Mouse (Mus musculus) c-Kit-negative CD71-positive TER-119-positive erythroid progenitor cells, embryonic 14.5 days (primary cell): Measurements from ENCODE around the gene Spock2.
"Not testable (repeated sequence)": the region's sequence is repeated elsewhere in the genome, so short reads cannot be mapped to it uniquely, and the experiment has no call there.

Source experiments
- DNase-seq: peaks from one replicate; pipeline ENCODE4 v3.0.0-alpha.2; 2013; ENCODE audit warnings: low read depth, low spot score

Spock2 gene

GRCm38 (mm10) chr10:60108321-60109111 is 2.5 kb downstream of the Spock2 start:
- no peak for DNase-seq

DNA sequence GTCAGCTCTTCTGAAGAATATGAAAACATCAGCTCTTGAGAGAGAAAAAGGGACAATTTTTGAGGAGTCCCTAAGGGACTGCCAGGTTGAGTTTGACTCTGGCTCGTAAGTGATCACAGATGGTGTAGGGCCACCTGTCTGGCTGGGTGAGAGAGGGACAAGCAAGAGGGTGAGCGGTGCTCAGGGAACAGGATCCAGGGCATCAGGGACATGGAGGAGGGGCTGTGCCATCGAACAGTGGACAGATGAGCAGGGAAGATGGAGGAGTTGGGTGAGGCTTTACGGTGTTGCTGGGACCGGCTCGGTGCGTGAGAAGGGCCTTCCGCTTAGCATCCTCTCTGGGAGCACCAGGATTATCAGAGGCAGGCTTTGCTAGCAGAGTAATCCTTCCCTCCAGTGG is 3.3 kb downstream of the Spock2 start:
- no peak for DNase-seq

DNA sequence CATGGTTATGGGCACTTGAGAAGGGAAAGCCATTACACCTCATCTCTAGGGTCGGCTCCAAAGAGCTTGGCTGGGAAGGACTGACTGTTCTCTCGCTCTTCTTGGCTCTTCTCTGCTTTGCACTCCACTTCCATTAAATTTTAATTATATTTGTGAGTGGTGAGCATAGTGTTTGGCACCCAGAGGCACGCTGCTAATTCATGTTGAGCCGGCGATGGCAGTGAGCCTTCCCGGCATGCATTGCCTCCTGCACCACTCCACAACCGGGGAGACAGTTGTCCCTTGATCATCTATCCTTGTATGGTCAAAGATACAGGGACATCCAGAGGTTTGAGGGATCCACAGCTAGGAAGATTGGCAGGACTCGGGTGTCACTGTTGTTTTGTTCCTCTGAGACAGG is 4.0 kb downstream of the Spock2 start:
- no peak for DNase-seq

GRCm38 (mm10) chr10:60110908-60111475 is 5.0 kb downstream of the Spock2 start:
- DNase-seq = no peak

GRCm38 (mm10) chr10:60113965-60114690 is 8.1 kb downstream of the Spock2 start:
- no peak for DNase-seq

DNA sequence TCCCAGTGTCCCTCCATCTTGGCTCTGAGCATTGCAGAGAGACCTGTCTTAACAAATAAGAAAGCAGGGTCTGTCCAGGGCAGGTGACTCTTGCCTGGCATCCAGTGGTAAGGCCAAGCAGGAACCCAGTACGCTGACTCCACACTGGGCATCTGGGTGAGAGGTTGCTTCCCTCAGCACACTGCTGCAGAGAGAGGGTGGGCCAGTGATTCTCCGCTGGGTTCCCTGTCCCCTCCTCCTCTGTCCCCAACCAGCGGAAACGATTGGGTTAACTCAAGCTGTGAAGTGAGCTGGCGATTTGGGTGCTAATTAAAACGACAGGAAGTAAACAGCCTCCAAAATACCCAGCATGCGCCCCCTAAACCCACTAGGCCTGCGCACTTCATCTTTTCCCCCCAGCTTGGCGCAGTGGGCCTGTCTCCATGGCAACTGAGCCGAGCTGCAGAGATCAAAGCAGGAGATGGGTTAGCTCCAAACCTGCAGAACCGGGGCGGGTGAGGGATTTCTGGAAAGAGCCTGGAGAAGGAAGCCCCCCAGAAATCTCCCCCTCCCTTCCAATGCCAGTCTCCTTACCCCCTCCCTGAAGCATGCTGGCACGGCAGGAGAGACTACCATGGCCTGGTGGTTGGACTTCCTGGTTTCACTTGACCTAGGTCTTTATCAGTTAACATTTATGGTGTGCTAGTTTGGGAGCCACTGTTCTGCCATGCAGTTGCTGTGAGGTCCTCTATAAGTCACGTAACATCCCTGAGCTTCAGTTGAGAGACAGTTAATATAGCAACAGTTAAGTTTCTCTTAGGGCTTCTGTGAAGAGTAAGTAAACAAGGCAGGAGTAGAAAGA is 9.5 kb downstream of the Spock2 start:
- DNase-seq = no peak

DNA sequence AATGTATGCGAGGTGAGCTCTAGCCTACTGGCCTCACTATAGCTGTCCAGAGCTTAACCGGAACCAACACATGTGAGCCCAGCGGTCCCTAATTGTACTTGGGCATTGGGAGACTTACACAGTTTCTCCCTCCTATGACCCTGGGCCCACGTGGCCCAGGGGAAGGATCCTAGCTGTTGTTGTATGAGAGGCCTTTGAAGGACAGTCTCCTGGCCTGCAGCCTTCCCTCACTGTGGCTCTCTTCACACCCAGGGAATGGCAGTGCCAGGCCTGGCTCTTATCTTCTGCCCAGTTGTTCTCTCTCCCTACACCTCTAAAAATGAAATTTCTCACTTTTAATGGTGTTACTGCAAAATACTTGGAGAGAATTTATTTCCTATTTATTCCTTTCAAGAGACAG is 11.0 kb downstream of the Spock2 start:
- DNase-seq = no peak

GRCm38 (mm10) chr10:60118464-60118863 is 12.4 kb downstream of the Spock2 start:
- no peak for DNase-seq

DNA sequence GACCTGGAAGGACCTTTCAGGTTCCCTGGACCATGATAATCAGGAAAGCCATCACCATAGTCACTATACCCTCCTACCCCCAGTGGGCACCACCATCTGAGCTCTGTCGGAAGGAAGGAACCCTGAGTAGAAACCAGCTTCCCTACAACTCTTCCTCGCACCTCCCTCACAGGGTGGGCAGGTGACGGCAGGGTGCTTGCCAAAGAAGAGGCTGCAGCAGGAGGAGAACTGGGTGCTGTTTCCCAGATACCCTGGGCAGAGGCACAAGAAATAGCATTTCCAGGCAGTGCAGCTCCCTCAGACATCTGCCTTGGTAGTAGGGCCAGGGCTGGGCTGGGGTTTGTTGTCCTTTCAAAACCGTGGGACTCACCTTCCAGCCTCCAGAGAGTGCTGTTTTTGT is 14.6 kb downstream of the Spock2 start:
- DNase-seq = no peak

DNA sequence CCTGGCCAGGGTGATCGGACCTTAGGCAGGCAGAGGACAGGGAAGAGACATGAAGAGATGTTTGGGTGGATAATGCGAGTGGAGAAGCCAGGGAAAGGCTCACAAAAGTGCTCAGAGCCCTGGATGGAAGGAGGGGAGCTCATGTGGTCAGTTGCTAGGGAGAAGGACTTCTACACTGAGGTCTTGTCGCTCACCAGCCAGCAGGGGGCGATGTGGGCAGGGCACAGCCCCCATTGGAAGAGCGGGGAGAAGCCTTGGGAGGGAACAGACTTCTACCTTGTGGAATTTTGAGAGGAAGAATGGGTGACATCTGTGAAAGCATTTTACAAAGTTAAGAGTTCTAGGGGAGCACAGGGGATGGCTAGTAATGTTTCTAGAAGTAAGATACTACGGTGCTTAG is 18.1 kb downstream of the Spock2 start:
- peak; percentile 2 for DNase-seq

DNA sequence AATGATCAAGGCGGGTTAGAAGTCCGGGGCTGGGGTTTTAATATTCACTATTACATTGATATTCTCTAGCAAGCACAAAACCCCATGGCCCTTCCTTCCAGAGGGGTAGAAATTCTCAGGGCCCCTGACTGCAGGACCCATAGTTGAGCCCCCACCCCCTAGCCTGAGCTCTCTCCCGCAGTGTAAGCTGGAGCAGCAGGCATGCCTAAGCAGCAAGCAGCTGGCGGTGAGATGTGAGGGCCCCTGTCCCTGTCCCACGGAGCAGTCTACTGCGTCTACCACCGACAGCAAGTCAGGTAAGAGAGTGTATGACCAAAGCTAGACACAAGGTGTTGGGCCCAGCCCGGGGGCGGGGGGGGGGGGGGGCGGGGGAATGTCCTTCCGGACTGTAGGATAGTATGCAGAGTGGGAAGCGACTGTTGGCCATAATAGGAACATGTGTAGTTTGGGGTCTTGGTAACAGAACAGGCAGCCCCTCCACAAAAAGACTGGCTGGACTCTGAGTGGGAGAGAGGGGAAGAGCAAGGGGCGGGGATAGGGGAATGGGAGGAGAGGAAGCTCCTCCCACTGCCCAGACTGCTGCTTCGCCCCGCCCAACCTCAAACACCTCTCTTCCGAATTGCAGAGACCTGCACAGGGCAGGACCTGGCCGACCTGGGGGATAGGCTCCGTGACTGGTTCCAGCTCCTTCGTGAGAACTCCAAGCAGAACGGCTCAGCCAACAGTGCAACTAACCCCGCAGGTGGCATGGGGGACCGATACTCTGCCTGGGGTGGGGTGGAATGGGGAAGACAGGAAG is 19.7 kb downstream of the Spock2 start:
- no peak for DNase-seq

DNA sequence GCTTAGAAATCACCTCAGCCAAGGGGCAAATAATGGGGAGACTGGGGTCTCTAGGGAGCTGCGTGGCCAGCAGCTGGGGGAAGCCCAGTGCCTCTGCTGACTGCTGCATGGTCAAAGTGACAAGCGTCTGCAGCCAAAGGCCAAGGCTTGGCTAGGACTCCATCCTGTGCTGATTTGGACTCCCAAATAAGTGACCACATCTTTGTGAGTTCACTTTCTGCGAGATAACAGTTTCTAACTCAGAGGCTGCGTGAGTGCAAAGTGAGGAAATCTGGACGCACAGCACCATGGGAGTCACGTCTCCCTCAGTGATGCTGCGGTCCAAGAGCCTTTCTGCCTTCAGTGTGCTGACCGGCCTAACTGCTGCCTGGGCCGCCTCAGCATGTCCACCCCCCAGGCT is 22.3 kb downstream of the Spock2 start:
- no peak for DNase-seq

- DNase-seq = no peak
These were observed 24.5 kb downstream of the Spock2 start for GRCm38 (mm10) chr10:60130504-60130903.

DNA sequence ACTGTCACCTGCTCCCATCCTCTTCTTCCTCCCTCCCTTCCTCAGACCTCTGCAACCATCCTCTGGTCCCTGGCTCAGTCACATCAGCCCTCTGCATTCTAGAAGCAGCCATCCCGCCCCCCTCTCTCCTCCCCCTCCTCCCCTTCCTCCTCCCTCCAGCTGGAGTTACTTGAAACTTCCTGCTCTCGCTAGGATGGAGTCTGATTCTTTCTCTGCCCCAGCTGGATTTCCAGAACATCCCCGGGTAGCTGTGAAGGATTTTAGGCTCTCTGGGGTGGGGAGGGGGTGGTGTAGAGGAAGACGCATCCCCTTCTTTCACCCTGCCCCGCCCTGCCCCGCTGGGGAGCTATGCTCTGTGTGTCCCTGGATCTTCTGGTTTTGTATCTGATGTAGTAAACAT is 27.5 kb downstream of the Spock2 start:
- DNase-seq = no peak

DNA sequence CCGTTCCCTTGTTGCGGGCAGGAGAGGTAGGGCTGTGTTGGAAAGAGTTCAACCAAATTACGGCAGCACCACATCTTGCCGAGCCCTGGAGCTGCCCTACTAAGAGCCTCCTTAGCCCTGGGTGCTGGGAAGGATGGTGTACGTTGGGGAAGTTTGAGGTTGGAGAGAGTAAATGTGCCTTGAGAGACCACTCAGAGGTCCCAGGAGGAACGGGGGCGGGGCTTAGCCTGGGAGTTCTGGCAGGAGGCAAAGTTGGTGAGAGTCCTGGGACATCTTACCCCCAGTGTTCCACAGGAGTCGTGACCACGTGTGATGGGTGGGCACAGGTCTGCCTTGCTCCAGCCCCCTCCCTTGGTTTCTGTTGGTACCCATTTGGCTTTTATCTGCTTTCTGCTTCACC is 28.2 kb downstream of the Spock2 start:
- no peak for DNase-seq

DNA sequence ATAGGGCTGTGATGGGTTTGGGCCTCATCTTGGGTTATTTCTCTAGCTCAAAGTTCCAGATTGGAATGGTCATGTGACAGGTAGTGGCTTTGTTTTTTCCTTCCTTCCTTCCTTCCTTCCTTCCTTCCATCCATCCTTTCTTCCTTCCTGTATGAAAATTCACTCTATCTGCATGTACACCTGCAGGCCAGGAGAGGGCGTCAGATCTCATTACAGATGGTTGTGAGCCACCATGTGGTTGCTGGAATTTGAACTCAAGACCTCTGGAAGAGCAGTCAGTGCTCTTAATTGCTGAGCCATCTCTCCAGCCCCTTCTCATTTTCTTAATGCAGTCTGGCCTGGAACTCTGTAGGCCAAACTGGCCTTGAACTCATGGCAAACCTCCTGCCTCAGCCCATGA is 30.0 kb downstream of the Spock2 start:
- not testable (repeated sequence) for DNase-seq

DNA sequence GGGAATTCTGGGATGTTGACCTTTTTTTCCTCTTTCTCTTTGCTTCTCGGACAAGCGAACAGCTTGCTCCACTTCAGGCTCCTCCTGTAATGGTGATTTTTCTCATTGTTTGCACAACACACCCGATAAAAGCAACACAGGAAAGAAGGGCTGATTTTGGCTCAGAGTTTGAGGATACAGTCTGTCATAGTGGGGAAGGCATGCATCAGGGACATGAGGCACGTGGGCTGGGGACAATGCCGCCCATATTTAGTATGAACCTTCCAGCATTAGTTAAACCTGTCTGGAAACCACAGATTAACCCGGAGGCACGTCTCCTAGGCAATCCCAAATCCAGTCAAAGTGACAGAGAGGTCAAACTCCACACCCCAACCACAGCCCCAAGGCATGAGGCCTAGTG is 30.9 kb downstream of the Spock2 start:
- no peak for DNase-seq

DNA sequence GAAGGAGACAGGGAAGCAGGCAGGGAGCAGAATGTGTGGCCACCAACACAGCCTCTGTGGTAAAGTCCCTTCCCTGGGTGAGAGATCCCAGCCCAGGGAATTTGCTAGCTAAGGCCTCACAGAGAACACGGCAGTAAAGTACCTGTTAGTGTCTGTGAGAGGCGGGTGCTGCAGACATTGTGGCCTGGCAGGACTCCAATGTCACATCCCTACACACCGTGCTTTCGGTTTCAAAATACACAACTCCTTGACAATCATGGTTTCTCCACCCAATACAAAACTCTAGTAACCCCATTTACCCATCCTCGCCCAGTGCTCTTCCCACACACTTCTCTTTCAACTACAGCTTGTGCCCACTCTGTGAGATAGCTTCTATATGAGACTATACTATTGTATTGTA is 32.7 kb downstream of the Spock2 start:
- no peak for DNase-seq

DNA sequence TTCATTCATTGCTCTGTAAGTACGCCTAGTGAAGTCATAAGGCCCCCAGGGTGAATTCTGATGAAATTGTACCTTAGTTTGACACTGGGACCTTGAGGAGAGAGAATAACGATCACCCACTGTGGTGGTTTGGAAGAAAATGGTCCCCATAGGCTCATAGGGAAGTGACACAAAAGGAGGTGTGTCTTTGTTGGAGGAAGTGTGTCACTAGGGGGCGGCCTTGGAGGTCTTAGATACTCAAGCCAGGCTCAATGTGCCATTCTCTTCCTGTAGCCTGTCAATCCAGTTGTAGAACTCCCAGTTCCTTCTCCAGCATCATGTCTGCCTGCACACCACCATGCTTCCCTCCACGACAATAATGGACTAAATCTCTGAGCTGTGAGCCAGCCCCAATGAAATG is 34.7 kb downstream of the Spock2 start:
- DNase-seq = no peak

DNA sequence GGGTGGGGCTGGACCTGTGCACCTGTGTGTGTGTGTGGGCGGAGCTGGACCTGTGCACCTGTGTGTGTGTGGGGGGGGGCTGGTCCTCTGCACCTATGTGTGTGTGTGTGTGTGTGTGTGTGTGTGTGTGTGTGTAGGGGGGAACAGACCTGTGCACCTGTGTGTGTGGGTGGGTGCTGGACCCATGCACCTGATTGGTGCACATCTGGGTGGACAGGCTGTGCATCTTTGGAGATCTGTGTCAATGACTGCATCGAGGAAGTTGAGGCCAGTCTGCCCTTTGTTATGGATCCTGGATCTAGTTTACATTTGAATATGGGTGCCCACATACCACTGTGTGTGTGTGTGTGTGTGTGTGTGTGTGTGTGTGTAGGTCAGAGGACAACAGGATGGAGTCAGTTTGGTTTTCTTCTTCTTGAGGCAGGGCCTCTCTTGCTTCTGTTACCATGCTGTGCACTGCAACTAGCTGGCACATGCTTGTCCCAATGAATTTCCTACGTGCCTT is 35.7 kb downstream of the Spock2 start:
- no peak for DNase-seq

GRCm38 (mm10) chr10:60147510-60148047 is 41.6 kb downstream of the Spock2 start:
- not testable (repeated sequence) for DNase-seq
